Mouse (Mus musculus): ENCODE measurements around the gene Anks1. TPM values are rescaled to one million over a fixed set of nuclear protein-coding genes. Genes with fewer than 3 reads are reported as not detected.

Gene Anks1
- polyA plus RNA-seq, 1 experiment: 19.1 TPM

DNA sequence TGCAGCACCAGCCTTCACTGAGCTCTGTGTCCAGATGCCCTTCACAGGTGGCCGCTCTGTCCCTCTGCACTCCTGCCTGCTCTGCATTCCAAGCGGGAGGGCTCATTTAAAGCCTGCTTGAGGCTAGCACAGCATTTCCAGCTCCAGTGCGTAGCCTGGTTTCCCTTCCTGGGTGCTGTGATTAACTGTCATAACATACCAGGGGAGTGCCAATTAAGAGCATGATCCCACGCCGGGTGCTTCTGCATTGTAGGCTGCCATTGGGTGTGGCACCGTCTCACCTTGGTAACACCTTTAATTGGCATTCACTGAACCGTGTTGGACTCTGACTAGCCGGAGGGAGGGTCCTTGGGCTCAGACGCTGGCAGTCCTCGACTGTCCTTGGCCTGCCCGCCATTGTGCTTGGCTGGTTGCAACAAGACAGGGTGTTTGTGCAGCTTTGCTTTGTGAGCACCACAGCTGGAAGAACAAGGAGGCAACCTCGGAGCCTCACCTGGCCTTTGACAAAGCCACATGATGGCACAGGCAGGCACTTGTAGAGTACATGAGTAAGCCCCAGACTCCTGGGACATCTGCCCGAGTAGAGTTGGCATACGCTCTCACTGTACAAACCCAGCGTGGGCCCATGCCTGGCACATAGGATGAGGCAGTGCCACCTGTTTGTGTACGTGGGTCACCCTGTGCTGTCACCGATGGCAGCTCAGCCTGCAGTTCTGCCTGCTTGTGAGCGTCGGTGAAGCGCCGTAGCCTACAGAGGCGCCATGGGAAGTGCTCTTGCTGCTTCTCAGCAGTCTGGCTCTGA, 113.9 kb downstream of the Anks1 start:
- H3K4me1 ChIP-seq: peaks cover 99% of the 10 kb centered on the region
- H3K36me3 ChIP-seq (replicated peaks; ENCODE audit: low read length): peaks cover 98% of the 10 kb centered on the region
- no peaks in the 10 kb centered on the region for H3K9me3 ChIP-seq
- H3K27me3 ChIP-seq (replicated peaks): no peaks in the 10 kb centered on the region
- TF ChIP-seq GATA1 (IDR thresholded peaks at IDR 0.05; ENCODE audit: borderline replicate concordance, low read length): no peak
- TF ChIP-seq FLI1 (IDR thresholded peaks at IDR 0.05; ENCODE audit: low read length): no peak
- H3K4me3 ChIP-seq (replicated peaks): no peak overlapping the region

GRCm38 (mm10) chr17:28025541-28025961, 116.4 kb downstream of the Anks1 start:
- Histone ChIP-seq H3K36me3 (replicated peaks; ENCODE audit: low read length) (peaks cover 93% of the 10 kb centered on the region), H3K4me3 (replicated peaks) (no peak overlapping the region), H3K4me1 (peaks cover 99% of the 10 kb centered on the region), H3K27me3 (replicated peaks) (no peaks in the 10 kb centered on the region), H3K9me3 (no peaks in the 10 kb centered on the region)
- TF ChIP-seq FLI1 (IDR thresholded peaks at IDR 0.05; ENCODE audit: low read length) (no peak), GATA1 (IDR thresholded peaks at IDR 0.05; ENCODE audit: borderline replicate concordance, low read length) (no peak)

GRCm38 (mm10) chr17:28026111-28026872, 117.2 kb downstream of the Anks1 start:
- Histone ChIP-seq H3K27me3 (replicated peaks) (no peaks in the 10 kb centered on the region), H3K4me3 (replicated peaks) (no peak overlapping the region), H3K4me1 (peaks cover 99% of the 10 kb centered on the region), H3K9me3 (no peaks in the 10 kb centered on the region), H3K36me3 (replicated peaks; ENCODE audit: low read length) (peaks cover 93% of the 10 kb centered on the region)
- no peak for TF ChIP-seq FLI1 (IDR thresholded peaks at IDR 0.05; ENCODE audit: low read length)
- no peak for TF ChIP-seq GATA1 (IDR thresholded peaks at IDR 0.05; ENCODE audit: borderline replicate concordance, low read length)

DNA sequence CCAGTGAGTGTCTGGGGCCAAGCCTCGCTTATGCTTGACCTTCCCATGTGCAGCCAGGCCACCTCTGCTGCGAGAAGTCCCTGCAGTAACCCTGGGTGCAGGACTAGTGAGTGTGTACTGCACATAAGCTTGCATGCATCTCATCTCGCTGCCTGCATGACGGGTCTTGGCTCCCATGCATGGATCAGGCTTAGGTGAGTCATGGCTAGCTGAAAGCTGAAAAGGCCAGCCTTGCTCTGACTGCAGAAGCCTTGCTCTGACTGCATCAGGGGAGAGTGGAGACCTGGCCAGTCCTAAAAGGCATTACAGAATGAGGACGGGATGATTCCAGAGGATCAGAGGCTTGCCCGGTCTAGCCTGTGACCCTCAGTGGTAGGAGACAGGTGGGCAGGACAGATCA, 118.1 kb downstream of the Anks1 start:
- peaks cover 99% of the 10 kb centered on the region for H3K4me1 ChIP-seq
- H3K36me3 ChIP-seq (replicated peaks; ENCODE audit: low read length): peaks cover 93% of the 10 kb centered on the region
- H3K9me3 ChIP-seq: no peaks in the 10 kb centered on the region
- peak overlapping the region; percentile 70 for H3K4me3 ChIP-seq (replicated peaks)
- H3K27me3 ChIP-seq (replicated peaks): no peaks in the 10 kb centered on the region
- TF ChIP-seq GATA1 (IDR thresholded peaks at IDR 0.05; ENCODE audit: borderline replicate concordance, low read length): no peak
- TF ChIP-seq FLI1 (IDR thresholded peaks at IDR 0.05; ENCODE audit: low read length): no peak

- H3K4me3 ChIP-seq (replicated peaks): no peak overlapping the region
- no peaks in the 10 kb centered on the region for H3K27me3 ChIP-seq (replicated peaks)
- H3K9me3 ChIP-seq: no peaks in the 10 kb centered on the region
- H3K36me3 ChIP-seq (replicated peaks; ENCODE audit: low read length): peaks cover 93% of the 10 kb centered on the region
- TF ChIP-seq FLI1 (IDR thresholded peaks at IDR 0.05; ENCODE audit: low read length) (no peak), GATA1 (IDR thresholded peaks at IDR 0.05; ENCODE audit: borderline replicate concordance, low read length) (no peak)
- H3K4me1 ChIP-seq: peaks cover 99% of the 10 kb centered on the region
These were observed 119.1 kb downstream of the Anks1 start for GRCm38 (mm10) chr17:28028236-28028635.

DNA sequence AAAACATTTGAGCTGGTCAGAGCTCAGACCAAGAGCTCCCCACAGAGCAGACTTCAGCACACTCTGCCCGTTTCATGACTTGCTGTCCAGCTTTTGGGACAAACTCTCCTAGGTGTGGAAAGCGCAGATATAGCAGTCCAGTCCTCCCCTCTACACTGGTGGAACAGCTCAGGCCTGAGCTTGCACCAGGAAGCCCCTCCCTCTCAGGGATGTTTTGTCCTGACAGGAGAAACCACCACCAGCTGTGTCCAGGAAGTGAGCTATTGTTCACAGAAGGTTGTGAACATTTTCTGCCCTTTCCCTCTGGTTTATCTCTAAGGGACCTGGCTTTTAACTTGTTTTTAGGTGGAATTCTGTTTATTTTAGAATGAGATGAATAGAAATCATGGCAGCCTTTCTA, 120.2 kb downstream of the Anks1 start:
- Histone ChIP-seq H3K27me3 (replicated peaks) (no peaks in the 10 kb centered on the region), H3K36me3 (replicated peaks; ENCODE audit: low read length) (peaks cover 92% of the 10 kb centered on the region), H3K9me3 (no peaks in the 10 kb centered on the region), H3K4me1 (peaks cover 95% of the 10 kb centered on the region), H3K4me3 (replicated peaks) (no peak overlapping the region)
- TF ChIP-seq FLI1 (IDR thresholded peaks at IDR 0.05; ENCODE audit: low read length): no peak
- TF ChIP-seq GATA1 (IDR thresholded peaks at IDR 0.05; ENCODE audit: borderline replicate concordance, low read length): no peak

- no peak for TF ChIP-seq FLI1 (IDR thresholded peaks at IDR 0.05; ENCODE audit: low read length)
- TF ChIP-seq GATA1 (IDR thresholded peaks at IDR 0.05; ENCODE audit: borderline replicate concordance, low read length): no peak
- no peak overlapping the region for H3K4me3 ChIP-seq (replicated peaks)
- H3K27me3 ChIP-seq (replicated peaks): no peaks in the 10 kb centered on the region
- peaks cover 94% of the 10 kb centered on the region for H3K4me1 ChIP-seq
- peaks cover 92% of the 10 kb centered on the region for H3K36me3 ChIP-seq (replicated peaks; ENCODE audit: low read length)
- no peaks in the 10 kb centered on the region for H3K9me3 ChIP-seq
These were observed 121.3 kb downstream of the Anks1 start for GRCm38 (mm10) chr17:28030446-28030845.

DNA sequence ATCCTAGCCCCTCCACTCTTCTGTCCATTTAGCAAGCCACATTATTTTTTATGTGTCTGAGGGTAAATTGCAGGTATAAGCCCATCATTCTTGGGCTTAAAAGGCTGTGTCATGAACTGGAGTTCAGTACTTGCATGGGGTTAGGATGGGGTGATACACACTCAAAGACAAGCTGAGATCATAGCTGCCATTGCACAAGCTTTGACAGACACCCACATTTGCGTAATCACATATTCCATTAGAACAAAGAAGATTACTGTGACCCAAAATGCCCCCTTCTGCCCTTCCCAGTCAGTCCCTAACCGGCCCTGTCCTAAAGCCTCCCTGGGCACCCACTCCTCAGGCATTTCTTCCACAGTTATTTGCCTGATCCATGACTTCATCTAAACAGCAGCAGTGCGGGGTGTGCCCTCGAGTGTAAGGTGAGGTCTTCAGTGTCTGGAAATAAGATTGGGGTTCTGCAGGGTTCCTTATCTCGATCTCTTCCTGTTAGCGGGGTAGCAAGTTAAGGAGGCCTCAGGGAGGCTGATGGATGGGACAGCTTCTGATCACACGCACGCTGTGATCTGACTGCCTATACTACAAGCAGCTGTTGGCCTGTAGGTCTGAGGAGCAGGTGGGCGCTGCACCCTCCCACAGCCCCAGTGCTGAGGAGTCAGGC, 122.3 kb downstream of the Anks1 start:
- Histone ChIP-seq H3K4me1 (peaks cover 92% of the 10 kb centered on the region), H3K27me3 (replicated peaks) (no peaks in the 10 kb centered on the region), H3K36me3 (replicated peaks; ENCODE audit: low read length) (peaks cover 92% of the 10 kb centered on the region), H3K9me3 (no peaks in the 10 kb centered on the region), H3K4me3 (replicated peaks) (no peak overlapping the region)
- TF ChIP-seq FLI1 (IDR thresholded peaks at IDR 0.05; ENCODE audit: low read length): no peak
- no peak for TF ChIP-seq GATA1 (IDR thresholded peaks at IDR 0.05; ENCODE audit: borderline replicate concordance, low read length)

GRCm38 (mm10) chr17:28032219-28032618, 123.1 kb downstream of the Anks1 start:
- H3K4me3 ChIP-seq (replicated peaks): no peak overlapping the region
- no peaks in the 10 kb centered on the region for H3K27me3 ChIP-seq (replicated peaks)
- H3K9me3 ChIP-seq: no peaks in the 10 kb centered on the region
- TF ChIP-seq FLI1 (IDR thresholded peaks at IDR 0.05; ENCODE audit: low read length) (no peak), GATA1 (IDR thresholded peaks at IDR 0.05; ENCODE audit: borderline replicate concordance, low read length) (no peak)
- peaks cover 92% of the 10 kb centered on the region for H3K36me3 ChIP-seq (replicated peaks; ENCODE audit: low read length)
- peaks cover 90% of the 10 kb centered on the region for H3K4me1 ChIP-seq

Data from megakaryocyte, embryonic 14.5 days (primary cell).